Mouse (Mus musculus): ENCODE measurements around the gene Krtap5-3.
A peak's percentile ranks its signal among the peaks of the same experiment; 100 is the strongest.
"Not testable (repeated sequence)": the region's sequence is repeated elsewhere in the genome, so short reads cannot be mapped to it uniquely, and the experiment has no call there.

The Krtap5-3 gene

DNA sequence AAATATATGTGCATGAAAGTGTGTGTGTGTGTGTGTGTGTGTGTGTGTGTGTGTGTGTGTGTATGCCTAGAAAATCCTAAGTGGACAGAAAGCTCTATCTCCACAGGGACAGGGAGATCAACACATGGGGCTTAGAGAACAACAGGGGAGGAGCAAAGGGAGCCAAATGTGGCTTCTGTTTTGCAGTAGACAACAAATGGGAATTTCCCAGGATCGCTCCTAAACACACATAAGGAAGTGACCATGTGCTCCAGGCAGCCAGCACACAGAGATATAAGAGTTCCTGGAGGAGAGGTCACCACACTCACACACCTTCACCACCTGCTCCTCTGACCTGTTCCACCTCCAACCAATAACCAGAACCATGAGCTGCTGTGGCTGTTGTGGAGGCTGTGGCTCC, at the start of gene Krtap5-3:
Krtap5-3 (plus strand) TSS at position 301 of the 400 bp plus-strand sequence.
- DNase-seq: no peak

DNA sequence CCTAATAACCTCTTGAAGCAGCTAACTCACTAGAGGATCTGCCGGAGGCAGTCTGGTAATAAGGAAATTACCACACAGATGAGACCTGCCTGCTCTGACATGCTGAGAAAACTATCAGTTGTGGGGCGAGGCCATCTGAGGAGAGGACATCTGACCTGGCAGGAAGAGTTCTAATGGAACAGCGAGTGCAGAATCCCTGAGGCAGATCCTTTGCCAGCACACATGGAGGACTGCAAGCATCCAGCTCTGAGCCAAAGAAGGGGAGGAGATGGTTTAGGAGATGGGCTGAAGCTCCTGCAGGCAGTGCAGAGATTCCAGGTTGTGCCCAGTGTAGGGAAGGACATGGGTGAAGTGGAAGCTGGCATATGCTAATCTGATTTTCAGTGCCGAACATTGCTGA, 49.0 kb upstream of the Krtap5-3 start:
- DNase-seq: peak; percentile 5 to 10

DNA sequence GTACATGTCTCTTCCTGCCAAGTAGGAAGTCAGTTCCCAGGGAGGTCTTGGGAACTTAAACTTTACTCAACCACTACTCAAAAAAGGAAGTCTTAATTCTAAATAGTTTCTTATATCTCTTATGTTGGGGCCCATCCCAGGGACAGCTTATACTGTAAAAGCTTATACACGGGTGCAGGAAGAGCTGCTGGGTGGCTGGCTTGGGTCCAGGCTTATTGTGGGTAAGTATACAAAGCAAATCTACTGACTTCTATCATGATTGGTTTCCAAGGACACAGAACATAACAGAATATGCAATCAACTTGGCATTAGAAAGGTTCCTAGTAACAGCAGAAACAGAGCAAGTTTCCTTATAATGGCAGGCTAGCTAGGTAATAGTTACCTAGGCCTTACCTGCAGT, 45.9 kb upstream of the Krtap5-3 start:
- no peak for DNase-seq

DNA sequence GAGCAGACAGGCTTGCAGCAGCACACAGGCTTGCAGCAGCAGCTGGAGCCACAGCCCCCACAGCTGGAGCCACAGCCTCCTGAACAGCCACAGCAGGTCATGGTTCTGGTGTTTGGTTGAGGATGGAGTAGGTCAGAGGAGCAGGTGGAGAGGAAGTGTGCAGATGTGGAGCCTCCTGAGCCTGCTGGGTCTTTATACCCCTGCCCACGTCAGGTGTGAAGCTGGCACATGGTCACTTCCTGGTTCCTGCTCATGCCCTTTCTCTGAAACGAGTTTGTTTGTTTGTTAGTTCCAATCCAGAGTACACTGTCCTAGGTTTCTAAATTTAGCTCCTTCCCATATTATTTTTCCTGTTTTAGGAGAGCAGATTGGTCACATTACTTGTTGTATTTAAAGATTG, 44.2 kb upstream of the Krtap5-3 start, which contains the start of gene Gm29735:
Gm29735 (minus strand) TSS at position 101 of the 400 bp plus-strand sequence.
- DNase-seq: not testable (repeated sequence)

DNA sequence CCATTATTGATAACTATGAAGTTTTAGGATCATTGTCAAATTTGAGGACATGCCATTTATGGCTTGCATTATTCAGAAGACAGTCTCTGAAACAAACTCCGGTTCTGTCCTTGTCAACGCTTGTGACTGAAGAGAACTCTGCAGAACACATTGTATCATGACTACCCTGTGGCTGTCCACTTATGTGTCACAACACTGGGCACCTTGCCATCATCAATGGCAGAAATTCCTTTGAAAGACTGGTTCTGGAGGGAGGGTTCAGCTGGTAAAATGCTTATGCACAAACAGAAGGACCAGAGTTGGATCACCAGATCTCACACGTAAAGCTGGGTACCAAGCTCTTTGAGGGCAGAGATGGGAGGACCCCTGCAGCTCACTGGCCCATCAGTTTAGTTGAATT, 41.8 kb upstream of the Krtap5-3 start:
- no peak for DNase-seq

DNA sequence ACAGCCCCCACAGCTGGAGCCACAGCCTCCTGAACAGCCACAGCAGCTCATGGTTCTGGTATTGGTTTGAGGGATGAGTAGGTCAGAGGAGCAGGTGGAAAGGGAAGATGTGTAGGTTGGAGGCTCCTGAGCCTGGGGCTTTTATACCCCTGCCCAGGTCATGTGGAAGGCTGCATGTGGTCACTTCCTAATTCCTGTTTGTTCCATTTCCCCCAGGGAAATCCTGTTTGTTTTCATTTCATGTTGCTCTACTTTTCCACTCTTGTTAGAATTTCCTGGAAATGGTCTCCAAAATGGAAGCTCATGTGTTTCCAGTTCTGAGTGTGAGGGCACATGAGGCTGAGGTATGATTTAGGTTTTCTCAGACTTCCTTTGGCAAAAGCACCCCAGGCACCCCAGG, 35.5 kb upstream of the Krtap5-3 start, which contains the start of gene Gm4553:
Gm4553 (minus strand) TSS at position 101 of the 400 bp plus-strand sequence.
- not testable (repeated sequence) for DNase-seq

DNA sequence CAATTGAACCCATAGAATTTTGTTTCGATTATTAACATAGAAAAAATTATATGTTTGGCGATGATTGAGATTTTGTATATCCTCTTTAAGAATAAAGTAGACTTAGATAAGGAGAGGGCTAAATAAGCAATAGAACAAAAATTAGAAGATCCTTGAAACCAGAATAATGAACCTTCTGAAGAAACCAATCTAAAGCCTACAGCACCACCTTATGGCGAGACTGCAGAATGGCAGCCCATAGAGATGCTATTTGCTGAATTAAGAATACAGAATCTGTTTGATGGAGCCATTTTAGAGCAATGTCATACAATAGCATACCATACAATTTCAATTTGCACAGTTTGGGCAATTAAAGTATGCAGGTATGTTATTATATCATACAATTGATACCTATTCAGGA, 31.3 kb upstream of the Krtap5-3 start:
- DNase-seq: no peak

DNA sequence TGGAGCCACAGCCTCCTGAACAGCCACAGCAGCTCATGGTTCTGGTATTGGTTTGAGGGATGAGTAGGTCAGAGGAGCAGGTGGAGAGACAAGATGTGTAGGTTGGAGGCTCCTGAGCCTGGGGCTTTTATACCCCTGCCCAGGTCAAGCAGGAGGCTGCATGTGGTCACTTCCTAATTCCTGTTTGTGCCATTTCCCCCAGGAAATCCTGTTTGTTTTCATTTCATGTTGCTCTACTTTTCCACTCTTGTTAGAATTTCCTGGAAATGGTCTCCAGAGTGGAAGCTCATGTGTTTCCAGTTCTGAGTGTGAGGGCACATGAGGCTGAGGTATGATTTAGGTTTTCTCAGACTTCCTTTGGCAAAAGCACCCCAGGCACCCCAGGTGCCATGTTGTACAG, 25.3 kb upstream of the Krtap5-3 start, which contains the start of gene Krtap5-2:
Krtap5-2 (minus strand) TSS at position 101 of the 400 bp plus-strand sequence.
- DNase-seq: not testable (repeated sequence)

DNA sequence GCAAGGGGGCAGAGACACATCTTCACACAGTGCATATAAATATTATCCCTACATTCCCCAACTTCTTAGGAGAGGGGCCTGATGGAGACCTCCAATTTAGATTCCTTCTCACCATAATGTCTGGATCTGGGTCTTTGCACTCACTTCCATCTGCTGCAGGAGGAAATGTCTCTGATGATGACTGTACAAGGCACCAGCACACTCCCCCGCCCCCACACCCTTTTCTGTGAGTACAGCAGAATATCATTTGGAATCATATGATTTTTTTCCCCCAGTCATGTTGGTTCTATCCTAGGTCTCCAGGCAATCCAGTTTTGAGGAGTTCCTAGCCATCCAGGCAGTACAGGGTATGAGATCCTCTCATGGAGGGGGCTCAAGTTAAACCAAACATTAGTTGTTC, 22.5 kb upstream of the Krtap5-3 start:
- DNase-seq: no peak

DNA sequence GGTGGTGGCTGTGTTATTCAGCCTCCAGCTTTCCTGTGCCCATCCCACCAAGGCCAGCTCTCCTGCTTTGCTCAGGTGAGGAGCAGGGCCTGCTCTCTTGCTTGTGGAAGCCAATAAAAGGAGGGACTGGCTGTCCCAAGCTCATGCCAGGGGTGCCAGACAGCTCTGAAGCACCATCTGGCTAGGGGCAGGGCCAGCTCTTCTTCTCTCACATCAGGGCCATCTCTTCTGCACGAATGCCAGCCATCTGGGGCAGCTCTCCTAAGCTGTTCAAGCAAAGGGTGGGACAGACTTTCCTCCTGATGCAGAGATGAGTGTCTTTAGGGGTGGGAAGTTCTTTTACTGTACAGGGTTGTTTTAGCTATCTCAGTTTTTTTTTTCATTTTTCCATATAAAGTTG, 20.1 kb upstream of the Krtap5-3 start:
- DNase-seq: no peak

DNA sequence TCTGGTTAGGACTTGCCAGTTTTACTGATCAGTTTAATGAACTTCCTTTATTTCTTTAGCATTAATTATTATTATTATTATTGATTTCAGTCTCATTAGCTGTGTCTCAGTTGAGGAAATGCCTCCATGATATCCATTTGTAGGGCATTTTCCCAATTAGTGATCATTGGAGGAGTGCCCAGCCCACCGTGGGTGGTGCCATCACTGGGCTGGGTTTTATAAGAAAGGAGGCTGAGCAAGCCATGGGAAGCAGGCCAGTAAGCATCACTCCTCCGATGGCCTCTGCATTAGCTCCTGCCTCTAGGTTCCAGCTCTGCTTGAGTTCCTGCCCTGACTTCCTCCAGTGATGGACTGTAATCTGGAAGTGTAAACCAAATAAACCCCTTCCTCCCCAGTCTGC, 13.0 kb upstream of the Krtap5-3 start:
- DNase-seq: no peak

DNA sequence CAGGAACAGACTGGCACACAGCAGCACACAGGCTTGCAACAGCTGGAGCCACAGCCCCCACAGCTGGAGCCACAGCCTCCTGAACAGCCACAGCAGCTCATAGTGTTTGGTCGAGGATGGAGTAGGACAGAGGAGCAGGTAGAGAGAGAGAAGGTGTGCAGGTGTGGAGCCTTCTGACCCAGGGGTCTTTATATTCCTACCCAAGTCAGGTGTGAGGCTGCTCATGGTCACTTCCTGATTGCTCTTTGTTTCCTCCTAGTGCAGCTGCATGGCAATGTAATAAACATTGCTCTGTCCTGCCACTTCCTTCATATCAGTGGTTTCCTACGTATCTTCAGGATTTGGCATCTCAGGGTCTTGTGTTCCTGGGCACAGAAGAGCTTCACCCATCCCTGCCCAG, 10.9 kb upstream of the Krtap5-3 start, which contains the start of gene Gm10153:
Gm10153 (minus strand) TSS at position 101 of the 400 bp plus-strand sequence.
- DNase-seq: no peak

DNA sequence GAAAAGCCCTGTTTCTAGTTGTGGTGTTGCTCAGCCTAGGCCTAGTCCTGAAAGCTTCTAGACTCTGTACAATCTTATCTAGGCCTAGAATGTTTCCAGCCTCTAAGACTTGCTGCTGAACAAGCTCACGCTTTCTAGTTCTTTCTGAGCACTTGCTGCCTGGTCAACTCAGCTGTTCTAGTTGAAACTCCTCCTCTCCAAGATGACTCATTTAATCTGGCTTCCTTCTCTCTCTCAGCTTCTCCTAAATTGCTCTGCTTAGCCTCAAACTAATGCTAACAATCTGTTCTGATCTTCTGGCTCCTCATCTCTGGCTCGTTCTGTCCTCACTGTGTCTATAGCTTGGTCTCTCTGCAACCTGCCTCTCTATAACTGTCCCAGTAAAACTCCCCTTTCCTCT, 2.4 kb upstream of the Krtap5-3 start:
- DNase-seq: no peak

DNA sequence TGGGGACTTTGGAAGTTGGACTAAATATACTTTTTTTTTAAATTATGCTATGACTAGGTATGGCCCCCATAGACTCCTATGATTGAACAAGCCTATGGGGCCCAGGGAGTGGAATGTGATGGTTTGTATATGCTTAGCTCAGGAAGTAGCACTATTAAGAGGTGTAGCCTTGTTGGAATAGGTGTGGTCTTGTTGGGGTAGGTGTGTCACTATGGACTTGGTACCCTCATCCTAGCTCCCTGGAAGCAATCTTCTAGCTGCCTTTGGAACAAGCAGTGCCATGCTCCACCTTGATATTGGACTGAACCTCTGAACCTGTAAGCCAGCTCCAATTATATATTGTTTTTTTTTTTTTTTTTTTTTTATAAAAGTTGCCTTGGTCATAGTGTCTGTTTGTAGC, 4.3 kb downstream of the Krtap5-3 start:
- DNase-seq: no peak

DNA sequence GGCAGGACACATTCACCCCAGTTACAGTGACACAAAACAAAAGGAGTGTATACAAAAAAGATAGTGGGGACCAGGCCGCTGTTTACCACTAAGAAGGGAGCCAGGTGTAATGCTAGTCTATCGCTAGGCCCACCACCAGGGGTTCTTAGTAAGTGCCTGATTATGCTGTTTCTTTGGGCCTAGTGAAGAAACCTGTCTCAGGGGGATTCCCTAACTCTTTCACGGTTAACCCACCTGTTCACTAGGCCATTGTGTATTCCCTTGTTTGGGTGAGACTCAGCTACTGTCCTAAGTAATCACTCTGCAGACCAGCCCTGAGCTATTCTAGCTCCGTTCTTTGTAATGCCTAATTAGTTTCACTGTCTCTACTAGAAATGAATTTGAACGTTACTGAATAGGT, 5.7 kb downstream of the Krtap5-3 start:
- DNase-seq: not testable (repeated sequence)

DNA sequence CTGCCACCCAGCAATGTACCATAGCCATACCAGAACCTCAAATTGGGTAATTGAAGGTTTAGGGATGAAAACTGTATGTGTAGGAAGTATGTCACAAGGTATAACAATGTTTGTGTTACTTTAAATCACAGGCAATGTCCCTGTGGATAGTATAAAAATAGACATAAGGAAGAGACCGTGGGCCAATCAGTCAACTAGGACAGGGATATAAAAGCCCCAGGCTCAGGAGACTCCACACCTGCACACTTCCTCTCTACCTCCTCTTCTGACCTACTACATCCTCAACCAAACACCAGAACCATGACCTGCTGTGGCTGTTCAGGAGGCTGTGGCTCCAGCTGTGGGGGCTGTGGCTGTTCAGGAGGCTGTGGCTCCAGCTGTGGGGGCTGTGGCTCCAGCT, 10.4 kb downstream of the Krtap5-3 start, which contains the start of gene Gm7579:
Gm7579 (plus strand) TSS at position 301 of the 400 bp plus-strand sequence.
- no peak for DNase-seq

DNA sequence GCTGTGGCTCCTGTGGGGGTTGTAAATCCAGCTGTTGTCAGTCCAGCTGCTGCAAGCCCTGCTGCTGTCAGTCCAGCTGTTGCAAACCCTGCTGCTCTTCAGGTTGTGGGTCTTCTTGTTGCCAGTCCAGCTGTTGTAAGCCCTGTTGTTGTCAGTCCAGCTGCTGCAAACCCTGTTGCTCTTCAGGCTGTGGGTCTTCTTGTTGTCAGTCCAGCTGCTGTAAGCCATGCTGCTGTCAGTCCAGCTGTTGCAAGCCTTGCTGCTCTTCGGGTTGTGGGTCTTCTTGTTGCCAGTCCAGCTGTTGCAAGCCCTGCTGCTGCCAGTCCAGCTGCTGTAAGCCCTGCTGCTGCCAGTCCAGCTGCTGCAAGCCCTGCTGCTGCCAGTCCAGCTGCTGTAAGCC, 11.0 kb downstream of the Krtap5-3 start:
- DNase-seq: not testable (repeated sequence)

DNA sequence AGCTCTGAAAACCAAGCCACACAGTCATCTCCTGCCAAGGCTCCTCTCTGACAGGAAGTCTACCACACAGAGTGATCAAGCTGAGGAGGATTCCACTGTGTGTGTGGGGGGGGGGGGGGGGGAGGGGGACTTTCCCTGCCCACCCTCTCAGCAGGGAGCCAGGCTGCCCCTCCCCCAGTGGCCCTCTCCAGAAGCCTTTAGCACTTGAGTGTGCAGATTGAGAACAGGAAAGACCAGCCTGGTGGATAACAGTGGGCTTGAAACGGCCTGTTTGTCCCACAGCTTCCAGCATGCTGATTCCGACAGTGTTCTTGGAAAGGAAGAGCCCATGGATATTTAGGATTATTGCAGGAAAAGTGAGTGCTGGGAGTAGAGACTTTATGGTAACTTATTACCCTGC, 23.4 kb downstream of the Krtap5-3 start:
- DNase-seq: no peak

DNA sequence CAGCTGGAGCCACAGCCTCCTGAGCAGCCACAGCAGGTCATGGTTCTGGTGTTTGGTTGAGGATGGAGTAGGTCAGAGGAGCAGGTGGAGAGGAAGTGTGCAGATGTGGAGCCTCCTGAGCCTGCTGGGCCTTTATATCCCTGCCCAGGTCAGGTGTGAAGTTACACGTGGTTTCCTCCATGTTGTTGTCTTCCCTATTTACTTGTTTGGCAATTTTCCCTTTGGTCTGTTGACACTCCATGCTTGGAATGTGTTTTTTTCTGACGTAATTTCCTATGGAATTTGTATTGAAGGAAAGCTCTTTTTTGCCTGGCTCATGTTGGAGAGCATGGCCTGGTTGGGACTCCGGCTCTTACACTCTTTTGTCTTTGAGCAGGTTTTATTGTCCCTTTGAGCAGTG, 28.7 kb downstream of the Krtap5-3 start, which contains the start of gene Krtap5-5:
Krtap5-5 (minus strand) TSS at position 101 of the 400 bp plus-strand sequence.
- DNase-seq: not testable (repeated sequence)

DNA sequence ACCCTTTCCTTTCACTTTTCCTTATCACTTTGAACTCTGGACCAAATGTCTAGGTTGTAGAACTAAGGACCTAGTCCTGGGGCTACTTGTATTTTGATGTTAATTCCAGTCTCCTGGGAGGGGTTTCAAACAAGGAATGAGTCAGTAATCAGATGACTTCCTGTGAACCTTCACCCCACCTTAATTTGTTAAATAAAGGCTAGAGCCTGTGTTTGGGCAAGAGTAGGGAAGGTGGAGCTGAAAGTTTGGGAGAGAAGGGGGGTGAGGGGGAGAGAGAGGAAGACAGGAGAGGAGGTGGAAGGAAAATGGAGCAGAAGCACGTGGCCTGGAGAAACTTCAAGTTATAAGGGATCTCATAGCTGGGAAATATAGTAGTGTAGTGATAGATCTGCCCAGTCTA, 30.4 kb downstream of the Krtap5-3 start:
- no peak for DNase-seq

DNA sequence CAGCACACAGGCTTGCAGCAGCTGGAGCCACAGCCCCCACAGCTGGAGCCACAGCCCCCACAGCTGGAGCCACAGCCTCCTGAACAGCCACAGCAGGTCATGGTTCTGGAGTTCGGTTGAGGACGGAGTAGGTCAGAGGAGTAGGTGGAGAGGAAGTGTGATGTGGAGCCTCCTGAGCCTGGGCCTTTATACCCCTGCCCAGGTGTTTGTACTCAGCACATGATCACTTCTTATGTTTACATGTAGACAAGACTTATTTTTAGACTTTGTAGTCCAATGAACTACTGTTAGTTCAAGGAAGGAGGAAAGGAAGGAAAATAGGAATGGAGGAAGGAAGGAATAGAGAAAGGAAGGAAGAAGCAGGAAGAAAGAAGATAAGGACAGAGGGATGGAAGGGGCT, 39.8 kb downstream of the Krtap5-3 start, which contains the start of gene Gm40460:
Gm40460 (minus strand) TSS at position 101 of the 400 bp plus-strand sequence.
- no peak for DNase-seq

DNA sequence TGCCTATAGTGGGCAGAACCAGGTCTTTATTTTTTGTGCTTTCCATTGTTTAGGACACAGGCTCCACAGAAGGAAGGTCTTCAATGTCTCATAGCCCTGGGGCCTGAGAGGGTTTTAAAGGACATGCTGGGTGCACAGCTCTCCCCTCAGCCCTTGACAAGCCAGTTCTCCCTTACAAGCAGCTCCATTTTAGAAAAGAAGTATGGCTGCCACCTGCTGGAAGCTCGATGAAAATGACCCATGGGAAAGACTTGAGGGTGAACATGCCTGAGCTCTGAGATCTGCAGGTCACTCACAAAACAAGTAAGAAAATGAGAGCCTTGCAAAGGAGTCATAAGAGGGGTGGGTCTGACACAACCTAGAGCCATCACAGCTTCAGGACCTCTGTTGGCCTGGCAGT, 48.7 kb downstream of the Krtap5-3 start:
- DNase-seq: peak; percentile 25 to 56

Measured in cerebellum, postnatal 25 days (tissue).